Mouse (Mus musculus) c-Kit-positive CD71-negative TER-119-negative erythroid progenitor cells, embryonic 14.5 days (primary cell): ENCODE measurements at regions not wholly inside any gene's neighbourhood (a gene's known extent, or its start where the extent isn't known, plus 50 kb on each side); places are given as distances from the start of the nearest gene placed in this dataset.

ENCODE experiments used
- DNase-seq: peaks from one replicate; pipeline ENCODE4 v3.0.0-alpha.2; 2013; ENCODE audit warnings: low read depth

GRCm38 (mm10) chr16:92239812-92240211, 52.4 kb upstream of the Kcne2 start:
- peak; percentile 8 for DNase-seq

GRCm38 (mm10) chr16:92241989-92242644, 50.1 kb upstream of the Kcne2 start:
- no peak for DNase-seq
